15 mouse cellular contexts compared by ENCODE assay signal in genomic region chr4:145680672-145681387, GRCm38 (mm10). TPM values are rescaled to one million over a fixed set of nuclear protein-coding genes. Genes with fewer than 3 reads are reported as not detected.
ATAC-seq lines count a peak whose summit lies in the region.
"Not testable (repeated sequence)": the region's sequence is repeated elsewhere in the genome, so short reads cannot be mapped to it uniquely, and the experiment has no call there.
"Had no signal": no experiment of that assay in that cellular context is flagged by ENCODE, and none has a peak within 500 bp of the region (broad histone marks: within the 10 kb centered on the region; RNA-seq: fewer than 3 reads in every experiment).

No protein-coding gene starts in this region.

- not testable (repeated sequence) for H3K9ac ChIP-seq in embryonic facial prominence, embryonic 12.5 days; heart, embryonic 11.5 days (ENCODE audit: low read depth, low read length); hindbrain, embryonic 12.5 days; limb, embryonic 12.5 days (replicated peaks); liver, embryonic 12.5 days; midbrain, embryonic 12.5 days (replicated peaks)

- H3K36me3 ChIP-seq in embryonic facial prominence, embryonic 12.5 days; heart, embryonic 11.5 days (ENCODE audit: control insufficient read depth, insufficient read depth, low read length); hindbrain, embryonic 12.5 days; limb, embryonic 12.5 days; liver, embryonic 12.5 days; midbrain, embryonic 12.5 days: not testable (repeated sequence)

- not testable (repeated sequence) for H3K27me3 ChIP-seq in embryonic facial prominence, embryonic 12.5 days; heart, embryonic 11.5 days (ENCODE audit: control insufficient read depth, insufficient read depth, low read length); hindbrain, embryonic 12.5 days; limb, embryonic 12.5 days; liver, embryonic 12.5 days (replicated peaks); midbrain, embryonic 12.5 days

- 0 out of 2 replicates have a peak, but pooled peaks have one; percentile 35 for ATAC-seq in embryonic facial prominence, embryonic 12.5 days (ENCODE audit: insufficient number of reproducible peaks, insufficient read depth, low FRiP score, low TSS enrichment)
- ATAC-seq in heart, embryonic 11.5 days (replicated peaks; ENCODE audit: insufficient number of reproducible peaks, low FRiP score, low TSS enrichment), result peak; percentile 55; the same call in 1 of the 2 replicates
- 0 out of 2 replicates have a peak, but pooled peaks have one; percentile 46 for ATAC-seq in hindbrain, embryonic 12.5 days (ENCODE audit: low FRiP score)
- peak; percentile 47; the same call in 1 of the 2 replicates for ATAC-seq in limb, embryonic 12.5 days (ENCODE audit: insufficient number of reproducible peaks, insufficient read depth, low FRiP score, low TSS enrichment, low read depth)
- ATAC-seq in liver, embryonic 12.5 days, result 0 out of 2 replicates have a peak, but pooled peaks have one; percentile 40
- peak; percentile 30; the same call in 1 of the 2 replicates for ATAC-seq in midbrain, embryonic 12.5 days (ENCODE audit: low FRiP score, low read depth)
- 0 out of 2 replicates have a peak, but pooled peaks have one; percentile 60 for ATAC-seq in monocyte, adult 5-6 weeks (replicated peaks; ENCODE audit: insufficient number of reproducible peaks, low FRiP score, low TSS enrichment, poor library complexity, severe bottlenecking)

- not testable (repeated sequence) for H3K9me3 ChIP-seq in embryonic facial prominence, embryonic 12.5 days; heart, embryonic 11.5 days (replicated peaks; ENCODE audit: control insufficient read depth, low read length)
- H3K9me3 ChIP-seq in hindbrain, embryonic 12.5 days (replicated peaks), result peaks cover 18% of the 10 kb centered on the region
- H3K9me3 ChIP-seq in limb, embryonic 12.5 days, result peaks cover 15% of the 10 kb centered on the region
- H3K9me3 ChIP-seq in liver, embryonic 12.5 days (replicated peaks), result peaks cover 12% of the 10 kb centered on the region; the same call in 1 of the 2 replicates
- peaks cover 21% of the 10 kb centered on the region for H3K9me3 ChIP-seq in midbrain, embryonic 12.5 days

- H3K4me2 ChIP-seq in embryonic facial prominence, embryonic 12.5 days (replicated peaks); heart, embryonic 11.5 days; hindbrain, embryonic 12.5 days (replicated peaks); limb, embryonic 12.5 days; liver, embryonic 12.5 days; midbrain, embryonic 12.5 days (replicated peaks): not testable (repeated sequence)

- not testable (repeated sequence) for H3K27ac ChIP-seq in embryonic facial prominence, embryonic 12.5 days; heart, embryonic 11.5 days (ENCODE audit: low read depth, low read length); hindbrain, embryonic 12.5 days; limb, embryonic 12.5 days; liver, embryonic 12.5 days; midbrain, embryonic 12.5 days (replicated peaks)

- not testable (repeated sequence) for H3K4me1 ChIP-seq in embryonic facial prominence, embryonic 12.5 days; heart, embryonic 11.5 days (ENCODE audit: control insufficient read depth, insufficient read depth, low read length); hindbrain, embryonic 12.5 days; limb, embryonic 12.5 days (replicated peaks); liver, embryonic 12.5 days; midbrain, embryonic 12.5 days

- 37% methylated on average over 1 of the region's 1 CpGs for WGBS in embryonic facial prominence, embryonic 12.5 days
- WGBS in heart, embryonic 11.5 days (ENCODE audit: insufficient replicate concordance), result 27% methylated on average over 1 of the region's 1 CpGs
- 28% methylated on average over 1 of the region's 1 CpGs for WGBS in hindbrain, embryonic 12.5 days
- 28% methylated on average over 1 of the region's 1 CpGs for WGBS in limb, embryonic 12.5 days
- WGBS in liver, embryonic 12.5 days (ENCODE audit: insufficient replicate concordance), result 22% methylated on average over 1 of the region's 1 CpGs
- 18% methylated on average over 1 of the region's 1 CpGs for WGBS in midbrain, embryonic 12.5 days

- H3K4me3 ChIP-seq in embryonic facial prominence, embryonic 12.5 days; heart, embryonic 11.5 days (ENCODE audit: low read depth, low read length); hindbrain, embryonic 12.5 days; limb, embryonic 12.5 days (replicated peaks); liver, embryonic 12.5 days; midbrain, embryonic 12.5 days: not testable (repeated sequence)

RNA-seq across cellular contexts. Expression of gene Zfp980, which starts 10.3 kb away (rescaled TPM):
- not detected in 2 replicates for polyA plus RNA-seq in embryonic facial prominence, embryonic 12.5 days (2016; fragmentation: Nextera tagmentation; extraction: Ambion mirVana)
- not detected in 2 replicates for polyA plus RNA-seq in heart, embryonic 11.5 days (2014; fragmentation: Nextera tagmentation; extraction: Ambion mirVana)
- polyA plus RNA-seq in hindbrain, embryonic 12.5 days (2016; fragmentation: Nextera tagmentation; extraction: Ambion mirVana), result not detected in 2 replicates
- polyA plus RNA-seq in limb, embryonic 12.5 days (2016; fragmentation: Nextera tagmentation; extraction: Ambion mirVana), result not detected in 2 replicates
- not detected in 2 replicates for polyA plus RNA-seq in liver, embryonic 12.5 days (2016; fragmentation: Nextera tagmentation; extraction: Ambion mirVana)
- polyA plus RNA-seq in midbrain, embryonic 12.5 days (2016; fragmentation: Nextera tagmentation; extraction: Ambion mirVana), result not detected in 2 replicates
- not detected in 3 replicates for total RNA-seq in monocyte, adult 5-6 weeks (2017)
- total RNA-seq: CH12.LX; forebrain, postnatal 0 days had no signal
- polyA plus RNA-seq: cerebellum, adult 2 months; forebrain, embryonic 13.5 days; forebrain, postnatal 0 days; gonadal fat pad, adult 2 months; heart, adult 2 months; heart, embryonic 12.5 days; hindbrain, embryonic 14.5 days had no signal
